Mouse (Mus musculus) hindbrain, embryonic 11.5 days (tissue): ENCODE results near the gene Zbtb38. TPM values are rescaled to one million over a fixed set of nuclear protein-coding genes. Genes with fewer than 3 reads are reported as not detected.

ENCODE experiments used
- ATAC-seq: fragments of 200-750 bp; cut with Nextera tagmentation; 2 replicates; pipeline ENCODE4 v1.8.0; 2017; ENCODE audit warnings: mild to moderate bottlenecking, moderate TSS enrichment, moderate library complexity; ENCODE audit not compliant: low FRiP score
- DNase-seq: peaks from one replicate; pipeline ENCODE4 v3.0.0-alpha.2; 2015; ENCODE audit warnings: low spot score
- H3K27ac ChIP-seq: fragments of 300-500 bp; sonication (generic); 2 replicates; pipeline ENCODE4 v1.5.1; 2014; ENCODE audit warnings: mild to moderate bottlenecking, low read depth, low read length
- H3K27me3 ChIP-seq: fragments of 300-500 bp; sonication (generic); 2 replicates; pipeline ENCODE4 v1.6.1; 2014; ENCODE audit warnings: mild to moderate bottlenecking, low read length, moderate library complexity, mixed read lengths; ENCODE audit not compliant: control insufficient read depth, insufficient read depth
- H3K36me3 ChIP-seq: fragments of 300-500 bp; sonication (generic); 2 replicates; pipeline ENCODE4 v1.6.1; 2014; ENCODE audit warnings: mild to moderate bottlenecking, low read length, moderate library complexity, mixed read lengths; ENCODE audit not compliant: control insufficient read depth, insufficient read depth
- H3K4me1 ChIP-seq: fragments of 300-500 bp; sonication (generic); replicated peaks from 2 replicates; pipeline ENCODE4 v1.6.1; 2014; ENCODE audit warnings: low read length, mixed read lengths; ENCODE audit not compliant: control insufficient read depth, insufficient read depth
- H3K4me2 ChIP-seq: fragments of 300-500 bp; sonication (generic); replicated peaks from 2 replicates; pipeline ENCODE4 v1.6.1; 2014; ENCODE audit warnings: mild to moderate bottlenecking, low read depth, low read length
- H3K4me3 ChIP-seq: fragments of 300-500 bp; sonication (generic); 2 replicates; pipeline ENCODE4 v1.5.1; 2014; ENCODE audit warnings: low read depth, low read length
- H3K9ac ChIP-seq: fragments of 300-500 bp; sonication (generic); 2 replicates; pipeline ENCODE4 v1.6.1; 2014; ENCODE audit warnings: low read depth, low read length
- H3K9me3 ChIP-seq: fragments of 300-500 bp; sonication (generic); 2 replicates; pipeline ENCODE4 v1.6.1; 2016; ENCODE audit warnings: low read length; ENCODE audit not compliant: control insufficient read depth
- WGBS: fragments of 180-500 bp; shearing (Covaris S2); extraction: QIAGEN DNeasy Blood & Tissue Kit; methylation state at CpG from one replicate; pipeline ENCODE4 v1.1.7; 2014; 5-methylcytosine and 5-hydroxymethylcytosine counted together
- polyA plus RNA-seq: library from polyadenylated mRNA; unstranded; fragments of >200 nt; fragmentation: Nextera tagmentation; extraction: Ambion mirVana; gene quantifications from 2 replicates; pipeline ENCODE4 v1.2.1, GENCODE M21; 2014

Zbtb38 gene
- polyA plus RNA-seq, 1 experiment from 2014 or later, result 14.3 TPM

- 91% methylated on average over 10 of the region's 10 CpGs for WGBS
- Histone ChIP-seq H3K27me3 (no peaks in the 10 kb centered on the region), H3K4me3 (no peak overlapping the region), H3K9ac (no peak overlapping the region), H3K4me1 (0 out of 2 replicates have a peak, but pooled peaks cover 3% of the 10 kb centered on the region), H3K9me3 (no peaks in the 10 kb centered on the region), H3K36me3 (no peaks in the 10 kb centered on the region), H3K4me2 (no peak overlapping the region), H3K27ac (no peak overlapping the region)
- DNase-seq (no peak), ATAC-seq (no peak)
These were observed 36.5 kb downstream of the Zbtb38 start for GRCm38 (mm10) chr9:96716136-96716535.

GRCm38 (mm10) chr9:96715171-96715570 is 37.5 kb downstream of the Zbtb38 start:
- 87% methylated on average over 11 of the region's 11 CpGs for WGBS
- DNase-seq (no peak), ATAC-seq (no peak)
- no peaks in the 10 kb centered on the region for H3K36me3 ChIP-seq
- H3K27me3 ChIP-seq, result no peaks in the 10 kb centered on the region
- H3K4me3 ChIP-seq, result no peak overlapping the region
- H3K9me3 ChIP-seq, result no peaks in the 10 kb centered on the region
- H3K4me1 ChIP-seq, result 0 out of 2 replicates have a peak, but pooled peaks cover 3% of the 10 kb centered on the region
- no peak overlapping the region for H3K27ac ChIP-seq
- H3K4me2 ChIP-seq, result no peak overlapping the region
- no peak overlapping the region for H3K9ac ChIP-seq

GRCm38 (mm10) chr9:96713472-96714390 is 38.9 kb downstream of the Zbtb38 start:
- no peak overlapping the region for H3K4me3 ChIP-seq
- H3K27ac ChIP-seq, result peak overlapping the region; percentile 33; the same call in 1 of the 2 replicates
- no peaks in the 10 kb centered on the region for H3K4me1 ChIP-seq
- no peaks in the 10 kb centered on the region for H3K9me3 ChIP-seq
- no peaks in the 10 kb centered on the region for H3K27me3 ChIP-seq
- ATAC-seq (no peak), DNase-seq (no peak)
- H3K9ac ChIP-seq, result no peak overlapping the region
- H3K36me3 ChIP-seq, result no peaks in the 10 kb centered on the region
- WGBS, result 75% methylated on average over 14 of the region's 14 CpGs
- no peak overlapping the region for H3K4me2 ChIP-seq

DNA sequence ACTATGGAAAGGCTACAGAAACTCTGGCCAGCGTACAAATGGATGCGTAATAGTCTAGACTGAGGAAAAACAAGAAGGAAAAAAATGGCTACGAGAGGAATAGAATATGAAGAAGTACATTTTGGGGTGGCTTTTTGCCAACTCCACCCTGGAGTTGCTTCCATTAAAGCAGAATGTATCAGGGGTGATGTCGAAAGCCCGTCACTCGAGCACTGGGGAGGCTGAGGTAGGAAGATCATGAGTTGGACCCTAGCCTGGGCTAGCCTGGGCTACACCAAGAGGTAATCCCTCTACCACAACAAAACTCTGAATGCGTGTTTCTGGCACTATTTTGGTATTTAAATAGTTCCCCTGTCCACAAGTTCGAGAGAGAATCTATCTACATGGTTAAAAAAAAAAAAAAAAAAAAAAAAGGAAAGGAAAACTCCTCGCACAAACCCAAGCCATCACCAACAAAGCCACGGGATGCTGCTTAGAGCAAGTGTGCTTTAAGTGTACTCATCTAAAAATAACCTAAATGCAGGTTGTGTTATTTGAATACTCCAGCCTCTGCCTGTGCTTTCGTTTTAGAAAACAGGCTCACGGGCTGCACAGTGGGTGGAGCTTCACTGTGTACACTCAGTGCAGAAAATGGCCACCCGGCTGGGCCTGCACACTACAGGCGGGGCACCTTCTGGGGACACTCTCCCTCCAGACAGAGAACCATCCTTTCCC is 39.7 kb downstream of the Zbtb38 start:
- H3K9me3 ChIP-seq, result no peaks in the 10 kb centered on the region
- no peak overlapping the region for H3K9ac ChIP-seq
- no peaks in the 10 kb centered on the region for H3K27me3 ChIP-seq
- H3K4me3 ChIP-seq, result no peak overlapping the region
- no peaks in the 10 kb centered on the region for H3K36me3 ChIP-seq
- no peaks in the 10 kb centered on the region for H3K4me1 ChIP-seq
- no peak for DNase-seq
- WGBS, result 87% methylated on average over 14 of the region's 14 CpGs
- H3K27ac ChIP-seq, result no peak overlapping the region
- ATAC-seq, result no peak
- H3K4me2 ChIP-seq, result no peak overlapping the region

GRCm38 (mm10) chr9:96712045-96712444 is 40.6 kb downstream of the Zbtb38 start:
- no peak overlapping the region for H3K9ac ChIP-seq
- no peaks in the 10 kb centered on the region for H3K4me1 ChIP-seq
- no peaks in the 10 kb centered on the region for H3K9me3 ChIP-seq
- H3K4me3 ChIP-seq, result no peak overlapping the region
- H3K27me3 ChIP-seq, result no peaks in the 10 kb centered on the region
- H3K4me2 ChIP-seq, result no peak overlapping the region
- ATAC-seq (no peak), DNase-seq (no peak)
- no peaks in the 10 kb centered on the region for H3K36me3 ChIP-seq
- no peak overlapping the region for H3K27ac ChIP-seq
- 90% methylated on average over 12 of the region's 12 CpGs for WGBS

GRCm38 (mm10) chr9:96710241-96710946 is 42.2 kb downstream of the Zbtb38 start:
- no peaks in the 10 kb centered on the region for H3K27me3 ChIP-seq
- no peak for ATAC-seq
- H3K9me3 ChIP-seq, result no peaks in the 10 kb centered on the region
- H3K4me1 ChIP-seq, result no peaks in the 10 kb centered on the region; the same call in 1 of the 2 replicates
- no peak for DNase-seq
- H3K4me2 ChIP-seq, result no peak overlapping the region
- no peak overlapping the region for H3K9ac ChIP-seq
- no peak overlapping the region for H3K27ac ChIP-seq
- no peaks in the 10 kb centered on the region for H3K36me3 ChIP-seq
- 93% methylated on average over 15 of the region's 15 CpGs for WGBS
- H3K4me3 ChIP-seq, result no peak overlapping the region

GRCm38 (mm10) chr9:96708905-96709304 is 43.7 kb downstream of the Zbtb38 start:
- H3K4me1 ChIP-seq, result no peaks in the 10 kb centered on the region; the same call in 1 of the 2 replicates
- H3K9me3 ChIP-seq, result no peaks in the 10 kb centered on the region
- H3K27me3 ChIP-seq, result no peaks in the 10 kb centered on the region
- 92% methylated on average over 9 of the region's 9 CpGs for WGBS
- no peak for ATAC-seq
- no peak for DNase-seq
- H3K9ac ChIP-seq, result no peak overlapping the region
- no peak overlapping the region for H3K27ac ChIP-seq
- no peak overlapping the region for H3K4me3 ChIP-seq
- H3K4me2 ChIP-seq, result no peak overlapping the region
- H3K36me3 ChIP-seq, result no peaks in the 10 kb centered on the region

- no peaks in the 10 kb centered on the region for H3K36me3 ChIP-seq
- no peak overlapping the region for H3K27ac ChIP-seq
- no peak overlapping the region for H3K4me3 ChIP-seq
- no peak overlapping the region for H3K4me2 ChIP-seq
- H3K9me3 ChIP-seq, result no peaks in the 10 kb centered on the region
- no peaks in the 10 kb centered on the region for H3K27me3 ChIP-seq
- ATAC-seq (no peak), DNase-seq (no peak)
- 85% methylated on average over 4 of the region's 4 CpGs for WGBS
- H3K9ac ChIP-seq, result no peak overlapping the region
- no peaks in the 10 kb centered on the region; the same call in 1 of the 2 replicates for H3K4me1 ChIP-seq
These were observed 44.7 kb downstream of the Zbtb38 start for GRCm38 (mm10) chr9:96707964-96708363.
